ENCODE assay signal across 10 mouse cellular contexts in genomic region chr6:55676141-55676662, GRCm38 (mm10). TPM values are rescaled to one million over a fixed set of nuclear protein-coding genes. Genes with fewer than 3 reads are reported as not detected.
DNase-seq lines count a peak whose midpoint lies in the region; ATAC-seq and TF ChIP-seq lines count a peak whose summit lies in the region.
"Had no signal": no experiment of that assay in that cellular context is flagged by ENCODE, and none has a peak within 500 bp of the region (broad histone marks: within the 10 kb centered on the region; RNA-seq: fewer than 3 reads in every experiment).

No protein-coding gene starts in this region.

- H3K4me1 ChIP-seq in forebrain, postnatal 0 days (ENCODE audit: insufficient read depth) = peaks cover 5% of the 10 kb centered on the region; the same call in 1 of the 2 replicates

- peak; percentile 37; the same call in 1 of the 2 replicates for ATAC-seq in cerebellum, adult (ENCODE audit: insufficient number of reproducible peaks, low FRiP score, low TSS enrichment)
- 0 out of 2 replicates have a peak, but pooled peaks have one; percentile 0 for ATAC-seq in forebrain, postnatal 0 days

- H3K9ac ChIP-seq in forebrain, postnatal 0 days = peak overlapping the region; percentile 60
- H3K9ac ChIP-seq: lung, embryonic 14.5 days had no signal

- no peak for TF ChIP-seq POLR2A in brain, embryonic 14.5 days (IDR thresholded peaks at IDR 0.05; ENCODE audit: borderline replicate concordance, extremely low read depth, insufficient read depth, insufficient read length, poor library complexity, severe bottlenecking)

- intact Hi-C loops in left cerebral cortex, postnatal 4 days (cut with DNase I) = loop anchor here (5.0 to 10.0 kb wide), 2 partner anchors 131 to 154 kb away; no protein-coding TSS in a partner anchor

- H3K9me3 ChIP-seq in forebrain, postnatal 0 days (ENCODE audit: low read length) = no peaks in the 10 kb centered on the region

- 49% methylated on average over 6 of the region's 6 CpGs for WGBS in forebrain, postnatal 0 days

- H3K4me2 ChIP-seq in forebrain, postnatal 0 days (ENCODE audit: low read depth) = peak overlapping the region; percentile 70

- H3K36me3 ChIP-seq in forebrain, postnatal 0 days (ENCODE audit: insufficient read depth) = no peaks in the 10 kb centered on the region

- peak overlapping the region; percentile 90 for H3K27ac ChIP-seq in forebrain, postnatal 0 days (ENCODE audit: low read depth, low read length)

- no peak for TF ChIP-seq CTCF in brain, embryonic 14.5 days (IDR thresholded peaks at IDR 0.05; ENCODE audit: borderline replicate concordance, extremely low read depth, insufficient read depth, insufficient read length)
- TF ChIP-seq CTCF in forebrain, postnatal 0 days (IDR thresholded peaks at IDR 0.05; ENCODE audit: low read depth) = no peak

- peak overlapping the region; percentile 31 for H3K4me3 ChIP-seq in forebrain, postnatal 0 days (ENCODE audit: low read depth, low read length)

- DNase-seq in cerebellum, adult 9-11 months = no peak
- peak; percentile 29 for DNase-seq in brain, embryonic 14.5 days (ENCODE audit: low read depth)
- peak; percentile 54 for DNase-seq in forebrain, postnatal 0 days
- DNase-seq in left cerebral cortex, postnatal 4 days = peak; percentile 11
- DNase-seq in kidney, postnatal 4 days = no peak
- DNase-seq in gastrocnemius, postnatal 25 days = no peak
- no peak for DNase-seq in ovary, postnatal 10 days (ENCODE audit: low spot score)
- DNase-seq: kidney, adult 18-20 months had no signal

- H3K27me3 ChIP-seq in forebrain, postnatal 0 days (ENCODE audit: insufficient read depth, low read length) = no peaks in the 10 kb centered on the region

RNA-seq across cellular contexts. Expression of gene Neurod6, which starts 4.9 kb away (rescaled TPM):
- 64.8 and 189 TPM in 2 replicates for polyA plus RNA-seq in brain, embryonic 14.5 days (2012; rRNA removed)
- total RNA-seq in forebrain, postnatal 0 days (2014; rRNA removed) = 189 and 251 TPM in 2 replicates
- 238 and 397 TPM in 2 replicates for polyA plus RNA-seq in forebrain, postnatal 0 days (2015; fragmentation: Nextera tagmentation; extraction: Ambion mirVana)
- 100 to 1,000 TPM; 226 to 249 TPM for total RNA-seq in left cerebral cortex, postnatal 4 days (2021)
- total RNA-seq in gastrocnemius, postnatal 25 days (2021) = not detected
- polyA plus RNA-seq: lung, embryonic 14.5 days had no signal

Comparison
In these comparisons a context has a peak if more than half of its experiments do, and no peak if none do; other contexts are left out.
1. DNase-seq: peak in brain, embryonic 14.5 days (single experiment), forebrain, postnatal 0 days (single experiment) and left cerebral cortex, postnatal 4 days (single experiment); none in cerebellum, adult 9-11 months (single experiment), kidney, postnatal 4 days (0 of 2), gastrocnemius, postnatal 25 days (single experiment) and ovary, postnatal 10 days (single experiment).
2. RNA of gene Neurod6, which starts 4.9 kb away (total RNA-seq): 226 to 249 TPM in left cerebral cortex, postnatal 4 days and 189 to 251 TPM in forebrain, postnatal 0 days; not detected in gastrocnemius, postnatal 25 days; every median in the first group is over 100 times any median in the second.